Mouse (Mus musculus): Measurements from ENCODE around the gene Mansc1. TPM values are rescaled to one million over a fixed set of nuclear protein-coding genes. Genes with fewer than 3 reads are reported as not detected.
A peak's percentile ranks its signal among the peaks of the same experiment; 100 is the strongest.

The Mansc1 gene
- polyA plus RNA-seq, 1 experiment from 2014 or later = 0.53 TPM

DNA sequence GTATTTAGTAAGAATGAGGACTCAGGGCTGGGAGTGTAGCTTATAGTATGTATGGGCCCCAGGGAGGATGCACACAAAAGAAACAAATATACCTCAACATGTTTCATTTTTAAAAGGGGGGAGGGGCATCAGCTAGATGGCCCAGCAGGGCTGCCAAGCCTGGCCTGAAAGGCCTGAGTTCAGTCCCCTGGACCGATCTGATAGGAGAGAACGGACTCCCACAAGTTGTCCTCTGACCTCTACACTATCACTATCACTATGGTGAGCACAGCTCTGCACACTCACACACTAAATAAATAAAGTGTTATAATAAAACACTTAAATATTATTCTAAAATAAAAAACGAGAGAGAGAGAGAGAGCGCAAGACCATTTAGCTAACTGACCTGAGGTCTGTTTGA lies 18.0 kb downstream of the Mansc1 start:
- DNase-seq (ENCODE audit: low spot score) (no peak), ATAC-seq (replicated peaks; ENCODE audit: low FRiP score) (no peak)
- H3K27me3 ChIP-seq (ENCODE audit: control insufficient read depth, insufficient read depth, low read length) = no peaks in the 10 kb centered on the region
- no peaks in the 10 kb centered on the region for H3K36me3 ChIP-seq (ENCODE audit: control insufficient read depth, insufficient read depth, low read length)
- H3K27ac ChIP-seq (ENCODE audit: low read depth, low read length) = no peak overlapping the region
- H3K4me2 ChIP-seq (ENCODE audit: low read depth, low read length, severe bottlenecking) = no peak overlapping the region
- 89% methylated on average over 4 of the region's 4 CpGs for WGBS
- H3K9me3 ChIP-seq (ENCODE audit: control insufficient read depth, low read length) = no peaks in the 10 kb centered on the region
- no peak overlapping the region for H3K9ac ChIP-seq (ENCODE audit: low read length)
- no peaks in the 10 kb centered on the region for H3K4me1 ChIP-seq (replicated peaks; ENCODE audit: control insufficient read depth, insufficient read depth, low read length)
- no peak overlapping the region for H3K4me3 ChIP-seq (ENCODE audit: low read depth, low read length)

- Histone ChIP-seq H3K9me3 (ENCODE audit: control insufficient read depth, low read length) (no peaks in the 10 kb centered on the region), H3K36me3 (ENCODE audit: control insufficient read depth, insufficient read depth, low read length) (no peaks in the 10 kb centered on the region), H3K27me3 (ENCODE audit: control insufficient read depth, insufficient read depth, low read length) (no peaks in the 10 kb centered on the region), H3K4me3 (ENCODE audit: low read depth, low read length) (no peak overlapping the region), H3K9ac (ENCODE audit: low read length) (no peak overlapping the region), H3K27ac (ENCODE audit: low read depth, low read length) (no peak overlapping the region), H3K4me2 (ENCODE audit: low read depth, low read length, severe bottlenecking) (no peak overlapping the region), H3K4me1 (replicated peaks; ENCODE audit: control insufficient read depth, insufficient read depth, low read length) (no peaks in the 10 kb centered on the region)
- WGBS = 78% methylated on average over 13 of the region's 13 CpGs
- DNase-seq (ENCODE audit: low spot score) (no peak), ATAC-seq (replicated peaks; ENCODE audit: low FRiP score) (no peak)
Measured at GRCm38 (mm10) chr6:134611896-134612295, 20.4 kb downstream of the Mansc1 start.

GRCm38 (mm10) chr6:134610380-134610779 lies 21.9 kb downstream of the Mansc1 start:
- no peak overlapping the region for H3K9ac ChIP-seq (ENCODE audit: low read length)
- H3K27me3 ChIP-seq (ENCODE audit: control insufficient read depth, insufficient read depth, low read length) = no peaks in the 10 kb centered on the region
- no peaks in the 10 kb centered on the region for H3K36me3 ChIP-seq (ENCODE audit: control insufficient read depth, insufficient read depth, low read length)
- H3K4me1 ChIP-seq (replicated peaks; ENCODE audit: control insufficient read depth, insufficient read depth, low read length) = no peaks in the 10 kb centered on the region
- no peak overlapping the region for H3K4me2 ChIP-seq (ENCODE audit: low read depth, low read length, severe bottlenecking)
- DNase-seq (ENCODE audit: low spot score) = no peak
- H3K9me3 ChIP-seq (ENCODE audit: control insufficient read depth, low read length) = no peaks in the 10 kb centered on the region
- H3K27ac ChIP-seq (ENCODE audit: low read depth, low read length) = no peak overlapping the region
- no peak overlapping the region for H3K4me3 ChIP-seq (ENCODE audit: low read depth, low read length)
- ATAC-seq (replicated peaks; ENCODE audit: low FRiP score) = no peak
- WGBS = 90% methylated on average over 9 of the region's 9 CpGs

DNA sequence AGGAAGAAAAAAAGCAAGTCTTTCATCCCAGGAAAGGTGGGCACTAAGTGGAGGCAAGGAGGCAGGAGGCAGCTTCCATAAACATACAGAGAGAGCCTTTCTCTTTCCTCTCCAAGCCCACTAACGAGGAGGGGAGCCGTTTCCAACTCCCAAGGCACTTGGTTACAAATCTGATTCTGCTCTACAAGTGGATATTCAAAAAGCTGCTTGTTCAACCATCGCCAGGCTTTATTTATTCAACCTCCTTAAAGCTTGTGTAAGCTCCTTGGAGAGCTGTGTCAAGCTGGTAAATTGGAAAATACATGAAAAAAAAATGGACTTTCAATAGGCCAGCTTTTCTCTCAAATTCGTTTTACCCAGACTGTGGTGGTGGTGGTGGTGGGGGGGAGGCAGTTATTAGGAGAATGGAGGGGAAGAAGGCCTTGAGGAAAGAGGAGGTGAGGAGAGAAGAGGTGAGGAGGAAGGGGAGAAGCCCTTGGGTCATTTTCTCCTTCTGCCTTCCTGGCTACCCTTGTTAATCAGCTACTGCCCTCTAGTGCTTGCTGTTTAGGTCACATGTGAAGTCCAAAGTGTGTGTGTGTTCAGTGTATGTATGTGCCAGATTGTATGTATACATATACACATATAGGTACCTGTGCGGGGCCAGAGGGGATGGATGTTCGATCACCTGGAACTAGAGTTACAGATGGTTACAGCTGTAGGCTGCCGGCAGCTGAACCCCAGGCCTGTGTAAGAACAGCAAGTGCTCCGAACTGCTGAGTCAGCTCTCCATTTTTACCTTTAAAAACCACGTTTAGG lies 25.1 kb downstream of the Mansc1 start:
- Histone ChIP-seq H3K9ac (ENCODE audit: low read length) (no peak overlapping the region), H3K36me3 (ENCODE audit: control insufficient read depth, insufficient read depth, low read length) (no peaks in the 10 kb centered on the region), H3K4me2 (ENCODE audit: low read depth, low read length, severe bottlenecking) (no peak overlapping the region), H3K4me1 (replicated peaks; ENCODE audit: control insufficient read depth, insufficient read depth, low read length) (no peaks in the 10 kb centered on the region), H3K27me3 (ENCODE audit: control insufficient read depth, insufficient read depth, low read length) (no peaks in the 10 kb centered on the region), H3K4me3 (ENCODE audit: low read depth, low read length) (no peak overlapping the region), H3K27ac (ENCODE audit: low read depth, low read length) (no peak overlapping the region), H3K9me3 (ENCODE audit: control insufficient read depth, low read length) (no peaks in the 10 kb centered on the region)
- DNase-seq (ENCODE audit: low spot score) (no peak), ATAC-seq (replicated peaks; ENCODE audit: low FRiP score) (peak; percentile 56; the same call in 1 of the 2 replicates)
- WGBS = 61% methylated on average over 9 of the region's 9 CpGs

DNA sequence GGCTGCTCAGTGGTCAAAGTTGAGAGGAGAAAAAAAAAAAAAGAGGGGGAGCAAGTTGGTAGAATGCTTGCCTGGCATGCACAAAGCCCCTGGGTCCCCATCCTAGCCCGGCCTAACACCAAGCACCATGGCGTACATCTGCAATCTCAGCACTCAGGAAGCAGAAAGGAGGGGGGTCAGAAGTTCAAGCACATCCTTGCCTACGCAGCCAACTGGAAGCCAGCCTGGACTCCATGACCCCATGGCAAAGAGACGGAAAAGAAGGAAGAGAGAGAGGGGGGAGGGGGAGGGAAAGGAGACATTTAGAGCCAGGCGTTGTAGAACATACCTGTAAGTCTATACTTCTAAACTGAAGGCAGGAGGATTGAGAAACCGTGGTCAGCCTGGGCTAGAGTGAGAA lies 25.7 kb downstream of the Mansc1 start:
- Histone ChIP-seq H3K36me3 (ENCODE audit: control insufficient read depth, insufficient read depth, low read length) (no peaks in the 10 kb centered on the region), H3K9me3 (ENCODE audit: control insufficient read depth, low read length) (no peaks in the 10 kb centered on the region), H3K27me3 (ENCODE audit: control insufficient read depth, insufficient read depth, low read length) (no peaks in the 10 kb centered on the region), H3K4me1 (replicated peaks; ENCODE audit: control insufficient read depth, insufficient read depth, low read length) (no peaks in the 10 kb centered on the region), H3K4me3 (ENCODE audit: low read depth, low read length) (no peak overlapping the region), H3K9ac (ENCODE audit: low read length) (no peak overlapping the region), H3K27ac (ENCODE audit: low read depth, low read length) (no peak overlapping the region), H3K4me2 (ENCODE audit: low read depth, low read length, severe bottlenecking) (no peak overlapping the region)
- WGBS = 63% methylated on average over 6 of the region's 6 CpGs
- no peak for DNase-seq (ENCODE audit: low spot score)
- ATAC-seq (replicated peaks; ENCODE audit: low FRiP score) = no peak

- H3K36me3 ChIP-seq (ENCODE audit: control insufficient read depth, insufficient read depth, low read length) = no peaks in the 10 kb centered on the region
- DNase-seq (ENCODE audit: low spot score) (no peak), ATAC-seq (replicated peaks; ENCODE audit: low FRiP score) (no peak)
- no peak overlapping the region for H3K27ac ChIP-seq (ENCODE audit: low read depth, low read length)
- H3K9ac ChIP-seq (ENCODE audit: low read length) = no peak overlapping the region
- H3K4me1 ChIP-seq (replicated peaks; ENCODE audit: control insufficient read depth, insufficient read depth, low read length) = no peaks in the 10 kb centered on the region
- H3K4me3 ChIP-seq (ENCODE audit: low read depth, low read length) = no peak overlapping the region
- no peak overlapping the region for H3K4me2 ChIP-seq (ENCODE audit: low read depth, low read length, severe bottlenecking)
- WGBS = 96% methylated on average over 3 of the region's 3 CpGs
- H3K9me3 ChIP-seq (ENCODE audit: control insufficient read depth, low read length) = no peaks in the 10 kb centered on the region
- H3K27me3 ChIP-seq (ENCODE audit: control insufficient read depth, insufficient read depth, low read length) = no peaks in the 10 kb centered on the region
Measured at GRCm38 (mm10) chr6:134605196-134605595, 27.1 kb downstream of the Mansc1 start.

DNA sequence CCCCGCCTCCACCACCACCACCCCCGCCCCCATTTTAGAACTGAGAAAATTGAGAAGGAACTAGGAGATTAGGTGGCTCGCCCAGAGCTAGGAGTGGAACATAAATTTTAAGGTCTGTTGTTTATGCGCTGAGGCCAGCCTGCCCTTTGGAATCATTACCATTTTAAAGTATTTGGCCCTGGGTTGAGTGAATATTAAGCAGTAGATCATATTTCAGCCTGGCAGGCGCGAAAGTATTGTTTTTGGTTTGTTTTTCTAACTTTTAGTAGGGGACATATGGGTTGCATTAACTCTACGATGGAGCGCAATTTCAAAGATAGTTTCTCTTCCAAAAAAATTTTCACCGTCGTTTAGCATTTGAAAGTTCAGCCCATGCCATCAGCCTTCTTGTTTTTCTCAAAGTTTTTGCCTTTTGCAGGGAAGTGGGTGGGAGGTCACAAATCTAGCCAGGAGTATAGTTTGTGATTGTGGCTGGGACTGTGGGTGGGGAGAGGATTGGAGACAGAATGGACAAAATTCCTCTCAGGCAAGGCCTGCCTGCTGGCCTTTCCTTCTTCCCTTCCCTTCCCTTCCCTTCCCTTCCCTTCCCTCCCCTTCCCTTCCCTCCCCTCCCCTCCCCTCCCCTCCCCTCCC lies 29.8 kb downstream of the Mansc1 start:
- no peaks in the 10 kb centered on the region for H3K4me1 ChIP-seq (replicated peaks; ENCODE audit: control insufficient read depth, insufficient read depth, low read length)
- H3K4me3 ChIP-seq (ENCODE audit: low read depth, low read length) = no peak overlapping the region
- H3K9me3 ChIP-seq (ENCODE audit: control insufficient read depth, low read length) = no peaks in the 10 kb centered on the region
- H3K36me3 ChIP-seq (ENCODE audit: control insufficient read depth, insufficient read depth, low read length) = no peaks in the 10 kb centered on the region
- no peaks in the 10 kb centered on the region for H3K27me3 ChIP-seq (ENCODE audit: control insufficient read depth, insufficient read depth, low read length)
- no peak overlapping the region for H3K4me2 ChIP-seq (ENCODE audit: low read depth, low read length, severe bottlenecking)
- H3K27ac ChIP-seq (ENCODE audit: low read depth, low read length) = no peak overlapping the region
- no peak overlapping the region for H3K9ac ChIP-seq (ENCODE audit: low read length)
- DNase-seq (ENCODE audit: low spot score) (no peak), ATAC-seq (replicated peaks; ENCODE audit: low FRiP score) (no peak)
- WGBS = 58% methylated on average over 10 of the region's 10 CpGs

DNA sequence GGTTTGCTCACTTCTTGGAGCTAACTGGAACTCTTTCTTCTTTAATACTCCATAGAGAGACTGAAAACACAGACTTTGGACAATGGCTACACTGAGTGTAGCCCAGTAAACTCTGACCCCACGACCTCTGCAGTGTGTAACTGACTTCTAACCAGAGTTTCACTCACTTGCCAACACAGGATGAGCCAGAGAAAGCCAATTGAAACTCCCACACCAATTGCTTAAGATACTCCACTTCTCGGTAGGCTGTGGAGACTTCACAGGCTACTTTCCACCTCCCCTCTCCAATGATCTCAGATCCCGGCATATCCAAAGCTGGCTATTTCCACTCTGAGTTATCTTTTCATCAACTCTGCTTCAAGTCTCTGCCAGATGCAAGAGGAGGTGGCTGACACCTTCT lies 30.5 kb downstream of the Mansc1 start:
- no peak for ATAC-seq (replicated peaks; ENCODE audit: low FRiP score)
- no peak overlapping the region for H3K4me3 ChIP-seq (ENCODE audit: low read depth, low read length)

DNA sequence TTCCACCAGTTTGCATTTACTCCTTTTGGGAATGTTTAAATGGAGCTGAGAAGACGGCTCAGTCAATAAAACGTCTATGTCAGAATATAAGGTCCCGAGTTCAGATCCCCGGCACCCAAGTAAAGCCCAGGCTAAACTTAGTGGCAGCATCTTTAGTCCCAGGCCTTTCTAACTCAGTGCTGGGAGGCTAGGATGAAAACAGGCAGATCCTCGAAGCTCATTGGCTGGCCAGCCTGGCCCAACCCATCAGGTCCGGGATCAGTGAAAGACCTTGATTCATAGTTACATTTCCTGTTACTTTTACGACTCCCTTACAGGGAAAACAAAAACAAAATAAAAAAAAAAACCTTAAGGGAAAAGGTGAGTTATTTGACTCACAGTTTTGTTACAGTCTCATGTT lies 31.2 kb downstream of the Mansc1 start:
- Histone ChIP-seq H3K4me3 (ENCODE audit: low read depth, low read length) (no peak overlapping the region), H3K9ac (ENCODE audit: low read length) (no peak overlapping the region), H3K27ac (ENCODE audit: low read depth, low read length) (no peak overlapping the region), H3K4me2 (ENCODE audit: low read depth, low read length, severe bottlenecking) (no peak overlapping the region), H3K4me1 (replicated peaks; ENCODE audit: control insufficient read depth, insufficient read depth, low read length) (no peaks in the 10 kb centered on the region), H3K27me3 (ENCODE audit: control insufficient read depth, insufficient read depth, low read length) (no peaks in the 10 kb centered on the region), H3K9me3 (ENCODE audit: control insufficient read depth, low read length) (no peaks in the 10 kb centered on the region), H3K36me3 (ENCODE audit: control insufficient read depth, insufficient read depth, low read length) (no peaks in the 10 kb centered on the region)
- DNase-seq (ENCODE audit: low spot score) = no peak
- ATAC-seq (replicated peaks; ENCODE audit: low FRiP score) = no peak
- 63% methylated on average over 7 of the region's 7 CpGs for WGBS

More for the DNA sequence above, 30.5 kb downstream of the Mansc1 start:
- Histone ChIP-seq H3K27me3 (ENCODE audit: control insufficient read depth, insufficient read depth, low read length) (no peaks in the 10 kb centered on the region), H3K4me2 (ENCODE audit: low read depth, low read length, severe bottlenecking) (no peak overlapping the region), H3K4me1 (replicated peaks; ENCODE audit: control insufficient read depth, insufficient read depth, low read length) (no peaks in the 10 kb centered on the region), H3K9ac (ENCODE audit: low read length) (no peak overlapping the region), H3K9me3 (ENCODE audit: control insufficient read depth, low read length) (no peaks in the 10 kb centered on the region), H3K36me3 (ENCODE audit: control insufficient read depth, insufficient read depth, low read length) (no peaks in the 10 kb centered on the region), H3K27ac (ENCODE audit: low read depth, low read length) (no peak overlapping the region)
- DNase-seq (ENCODE audit: low spot score) = no peak
- 62% methylated on average over 3 of the region's 3 CpGs for WGBS
